Mouse (Mus musculus): Measurements from ENCODE around the gene Havcr1. TPM values are rescaled to one million over a fixed set of nuclear protein-coding genes. Genes with fewer than 3 reads are reported as not detected.
A peak's percentile ranks its signal among the peaks of the same experiment; 100 is the strongest.
"Not testable (repeated sequence)": the region's sequence is repeated elsewhere in the genome, so short reads cannot be mapped to it uniquely, and the experiment has no call there.

Havcr1 gene
- polyA plus RNA-seq, 1 experiment from 2014 or later, result 0.36 TPM

DNA sequence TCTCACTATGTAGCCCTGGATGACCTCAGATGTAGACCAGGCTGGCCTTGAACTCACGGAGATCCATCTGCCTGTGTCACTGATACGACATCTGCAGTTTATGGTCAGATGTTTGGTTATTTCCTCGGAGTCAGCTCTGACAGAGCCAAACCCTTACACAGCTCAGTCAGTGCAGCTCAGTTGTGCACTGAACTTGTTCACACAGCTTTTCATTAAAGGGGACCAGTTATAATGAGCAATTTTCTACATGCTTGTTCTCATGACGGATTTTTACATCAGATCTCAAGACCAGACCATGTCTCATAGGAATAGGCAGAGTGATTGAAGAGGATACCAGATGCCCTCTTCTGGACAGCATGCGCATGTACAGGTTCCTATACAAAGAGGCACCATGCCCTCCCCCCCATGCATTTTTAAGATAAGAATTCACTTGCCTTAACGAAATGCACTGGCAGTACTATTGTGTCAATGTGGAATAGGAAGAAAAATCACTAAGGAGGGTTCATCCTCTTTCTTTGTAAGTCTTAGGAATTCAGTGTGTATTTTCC, 1.6 kb upstream of the Havcr1 start:
- ATAC-seq (ENCODE audit: low read depth), result 0 out of 2 replicates have a peak, but pooled peaks have one; percentile 26
- Histone ChIP-seq H3K27ac (replicated peaks; ENCODE audit: low read depth, low read length) (no peak overlapping the region), H3K9me3 (ENCODE audit: control insufficient read depth, low read length) (no peaks in the 10 kb centered on the region), H3K4me1 (ENCODE audit: control insufficient read depth, insufficient read depth, low read length) (no peaks in the 10 kb centered on the region), H3K9ac (ENCODE audit: low read depth, low read length) (no peak overlapping the region), H3K27me3 (replicated peaks; ENCODE audit: control insufficient read depth, insufficient read depth, low read length) (no peaks in the 10 kb centered on the region), H3K4me2 (ENCODE audit: low read depth, low read length) (no peak overlapping the region), H3K36me3 (ENCODE audit: control insufficient read depth, insufficient read depth, low read length) (no peaks in the 10 kb centered on the region), H3K4me3 (ENCODE audit: low read depth, low read length) (no peak overlapping the region)
- 53% methylated on average over 6 of the region's 6 CpGs for WGBS
- DNase-seq (ENCODE audit: low spot score), result peak; percentile 14

DNA sequence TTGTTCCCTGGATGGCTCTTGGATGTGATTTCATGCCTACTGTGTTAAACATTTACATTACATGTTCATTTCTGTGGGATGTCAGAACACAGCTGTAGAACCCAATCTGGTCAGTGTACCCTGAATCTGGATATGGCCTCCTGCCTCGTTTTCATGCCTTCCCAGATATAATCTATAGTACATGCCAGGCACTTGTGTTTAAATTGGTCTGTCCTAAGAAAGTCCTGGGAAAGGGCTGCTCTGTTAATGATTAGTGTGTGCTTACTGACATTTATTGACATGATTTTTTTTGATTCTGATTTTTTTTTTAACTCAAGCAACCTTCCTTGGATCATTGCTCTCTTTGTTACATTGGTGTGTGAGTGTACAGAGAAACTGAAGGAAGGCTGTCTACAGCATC, 263 bp upstream of the Havcr1 start:
- Histone ChIP-seq H3K36me3 (ENCODE audit: control insufficient read depth, insufficient read depth, low read length) (no peaks in the 10 kb centered on the region), H3K4me3 (ENCODE audit: low read depth, low read length) (no peak overlapping the region), H3K27ac (replicated peaks; ENCODE audit: low read depth, low read length) (no peak overlapping the region), H3K27me3 (replicated peaks; ENCODE audit: control insufficient read depth, insufficient read depth, low read length) (no peaks in the 10 kb centered on the region), H3K9ac (ENCODE audit: low read depth, low read length) (no peak overlapping the region), H3K4me1 (ENCODE audit: control insufficient read depth, insufficient read depth, low read length) (no peaks in the 10 kb centered on the region), H3K9me3 (ENCODE audit: control insufficient read depth, low read length) (no peaks in the 10 kb centered on the region), H3K4me2 (ENCODE audit: low read depth, low read length) (no peak overlapping the region)
- ATAC-seq (ENCODE audit: low read depth) (no peak), DNase-seq (ENCODE audit: low spot score) (no peak)
- WGBS, result 41% methylated on average over 1 of the region's 1 CpGs

DNA sequence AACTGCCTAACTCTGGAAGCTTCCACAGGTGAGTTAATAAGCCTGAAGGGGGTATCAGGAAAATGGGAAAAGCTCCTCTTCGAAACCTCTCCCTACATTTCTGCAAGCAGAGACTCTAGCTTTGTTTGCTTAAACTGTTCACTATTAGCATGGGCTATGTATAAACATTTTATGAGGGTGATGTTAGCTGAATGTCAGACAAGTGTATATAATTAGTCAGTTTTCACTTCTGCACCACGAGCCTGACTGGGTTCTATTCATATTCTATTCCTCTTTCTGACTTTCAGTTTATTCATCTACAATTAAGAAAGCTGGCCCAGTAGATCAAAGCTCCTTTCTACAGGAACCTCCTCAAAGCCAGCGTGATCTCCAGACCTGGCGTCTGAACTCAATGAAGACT, 4.6 kb downstream of the Havcr1 start:
- no peak overlapping the region for H3K9ac ChIP-seq (ENCODE audit: low read depth, low read length)
- no peaks in the 10 kb centered on the region for H3K9me3 ChIP-seq (ENCODE audit: control insufficient read depth, low read length)
- H3K27ac ChIP-seq (replicated peaks; ENCODE audit: low read depth, low read length), result no peak overlapping the region
- no peaks in the 10 kb centered on the region for H3K27me3 ChIP-seq (replicated peaks; ENCODE audit: control insufficient read depth, insufficient read depth, low read length)
- H3K4me2 ChIP-seq (ENCODE audit: low read depth, low read length), result no peak overlapping the region
- H3K4me1 ChIP-seq (ENCODE audit: control insufficient read depth, insufficient read depth, low read length), result no peaks in the 10 kb centered on the region
- H3K4me3 ChIP-seq (ENCODE audit: low read depth, low read length), result no peak overlapping the region
- WGBS, result 82% methylated on average over 4 of the region's 4 CpGs
- no peaks in the 10 kb centered on the region for H3K36me3 ChIP-seq (ENCODE audit: control insufficient read depth, insufficient read depth, low read length)
- DNase-seq (ENCODE audit: low spot score) (no peak), ATAC-seq (ENCODE audit: low read depth) (no peak)

GRCm38 (mm10) chr11:46740886-46741285, 6.0 kb downstream of the Havcr1 start:
- Histone ChIP-seq H3K27me3 (replicated peaks; ENCODE audit: control insufficient read depth, insufficient read depth, low read length) (no peaks in the 10 kb centered on the region), H3K4me1 (ENCODE audit: control insufficient read depth, insufficient read depth, low read length) (no peaks in the 10 kb centered on the region), H3K9ac (ENCODE audit: low read depth, low read length) (no peak overlapping the region), H3K9me3 (ENCODE audit: control insufficient read depth, low read length) (no peaks in the 10 kb centered on the region), H3K4me2 (ENCODE audit: low read depth, low read length) (no peak overlapping the region), H3K4me3 (ENCODE audit: low read depth, low read length) (no peak overlapping the region), H3K36me3 (ENCODE audit: control insufficient read depth, insufficient read depth, low read length) (no peaks in the 10 kb centered on the region), H3K27ac (replicated peaks; ENCODE audit: low read depth, low read length) (no peak overlapping the region)
- DNase-seq (ENCODE audit: low spot score) (no peak), ATAC-seq (ENCODE audit: low read depth) (no peak)
- 71% methylated on average over 4 of the region's 4 CpGs for WGBS

DNA sequence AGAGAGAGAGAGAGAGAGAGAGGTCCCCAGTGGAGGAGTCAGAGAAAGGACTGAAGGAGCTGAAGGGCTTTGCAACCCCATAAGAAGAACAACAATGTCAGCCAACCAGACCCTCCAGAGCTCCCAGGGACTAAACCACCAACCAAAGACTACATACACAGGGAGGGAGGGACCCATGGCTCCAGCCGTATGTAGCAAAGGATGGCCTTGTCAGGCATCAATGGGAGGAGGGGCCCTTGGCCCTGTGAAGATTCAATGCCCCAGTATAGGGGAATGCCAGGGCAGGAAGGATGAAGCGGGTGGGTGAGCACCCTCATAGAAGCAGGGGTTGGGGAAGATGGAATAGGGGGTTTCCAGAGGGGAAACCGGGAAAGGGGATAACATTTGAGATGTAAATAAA, 6.8 kb downstream of the Havcr1 start:
- Histone ChIP-seq H3K36me3 (ENCODE audit: control insufficient read depth, insufficient read depth, low read length) (no peaks in the 10 kb centered on the region), H3K27me3 (replicated peaks; ENCODE audit: control insufficient read depth, insufficient read depth, low read length) (no peaks in the 10 kb centered on the region), H3K4me3 (ENCODE audit: low read depth, low read length) (no peak overlapping the region), H3K9ac (ENCODE audit: low read depth, low read length) (no peak overlapping the region), H3K9me3 (ENCODE audit: control insufficient read depth, low read length) (no peaks in the 10 kb centered on the region), H3K4me2 (ENCODE audit: low read depth, low read length) (no peak overlapping the region), H3K4me1 (ENCODE audit: control insufficient read depth, insufficient read depth, low read length) (no peaks in the 10 kb centered on the region), H3K27ac (replicated peaks; ENCODE audit: low read depth, low read length) (no peak overlapping the region)
- DNase-seq (ENCODE audit: low spot score) (no peak), ATAC-seq (ENCODE audit: low read depth) (no peak)
- WGBS, result 75% methylated on average over 3 of the region's 3 CpGs

- H3K4me3 ChIP-seq (ENCODE audit: low read depth, low read length), result no peak overlapping the region
- no peaks in the 10 kb centered on the region for H3K36me3 ChIP-seq (ENCODE audit: control insufficient read depth, insufficient read depth, low read length)
- WGBS, result 49% methylated on average over 2 of the region's 2 CpGs
- H3K4me1 ChIP-seq (ENCODE audit: control insufficient read depth, insufficient read depth, low read length), result no peaks in the 10 kb centered on the region
- H3K9ac ChIP-seq (ENCODE audit: low read depth, low read length), result no peak overlapping the region
- no peaks in the 10 kb centered on the region for H3K27me3 ChIP-seq (replicated peaks; ENCODE audit: control insufficient read depth, insufficient read depth, low read length)
- ATAC-seq (ENCODE audit: low read depth), result no peak
- H3K27ac ChIP-seq (replicated peaks; ENCODE audit: low read depth, low read length), result no peak overlapping the region
- no peaks in the 10 kb centered on the region for H3K9me3 ChIP-seq (ENCODE audit: control insufficient read depth, low read length)
- H3K4me2 ChIP-seq (ENCODE audit: low read depth, low read length), result no peak overlapping the region
- no peak for DNase-seq (ENCODE audit: low spot score)
Observed at GRCm38 (mm10) chr11:46747996-46748395, 13.1 kb downstream of the Havcr1 start.

GRCm38 (mm10) chr11:46753662-46754061, 18.8 kb downstream of the Havcr1 start:
- ATAC-seq (ENCODE audit: low read depth) (no peak), DNase-seq (ENCODE audit: low spot score) (no peak)
- Histone ChIP-seq H3K9ac (ENCODE audit: low read depth, low read length) (no peak overlapping the region), H3K4me1 (ENCODE audit: control insufficient read depth, insufficient read depth, low read length) (no peaks in the 10 kb centered on the region), H3K9me3 (ENCODE audit: control insufficient read depth, low read length) (no peaks in the 10 kb centered on the region), H3K27ac (replicated peaks; ENCODE audit: low read depth, low read length) (no peak overlapping the region), H3K4me3 (ENCODE audit: low read depth, low read length) (no peak overlapping the region), H3K4me2 (ENCODE audit: low read depth, low read length) (no peak overlapping the region), H3K27me3 (replicated peaks; ENCODE audit: control insufficient read depth, insufficient read depth, low read length) (no peaks in the 10 kb centered on the region), H3K36me3 (ENCODE audit: control insufficient read depth, insufficient read depth, low read length) (no peaks in the 10 kb centered on the region)
- 48% methylated on average over 2 of the region's 2 CpGs for WGBS

GRCm38 (mm10) chr11:46754669-46755068, 19.8 kb downstream of the Havcr1 start:
- Histone ChIP-seq H3K27me3 (replicated peaks; ENCODE audit: control insufficient read depth, insufficient read depth, low read length) (no peaks in the 10 kb centered on the region), H3K4me2 (ENCODE audit: low read depth, low read length) (no peak overlapping the region), H3K9me3 (ENCODE audit: control insufficient read depth, low read length) (no peaks in the 10 kb centered on the region), H3K9ac (ENCODE audit: low read depth, low read length) (no peak overlapping the region), H3K4me3 (ENCODE audit: low read depth, low read length) (no peak overlapping the region), H3K27ac (replicated peaks; ENCODE audit: low read depth, low read length) (no peak overlapping the region), H3K36me3 (ENCODE audit: control insufficient read depth, insufficient read depth, low read length) (no peaks in the 10 kb centered on the region), H3K4me1 (ENCODE audit: control insufficient read depth, insufficient read depth, low read length) (no peaks in the 10 kb centered on the region)
- no peak for ATAC-seq (ENCODE audit: low read depth)
- DNase-seq (ENCODE audit: low spot score), result no peak
- WGBS, result 85% methylated on average over 4 of the region's 4 CpGs

- not testable (repeated sequence) for H3K9me3 ChIP-seq (ENCODE audit: control insufficient read depth, low read length); H3K27me3 ChIP-seq (replicated peaks; ENCODE audit: control insufficient read depth, insufficient read depth, low read length); H3K4me1 ChIP-seq (ENCODE audit: control insufficient read depth, insufficient read depth, low read length); DNase-seq (ENCODE audit: low spot score); H3K9ac ChIP-seq (ENCODE audit: low read depth, low read length); H3K4me3 ChIP-seq (ENCODE audit: low read depth, low read length); ATAC-seq (ENCODE audit: low read depth); H3K36me3 ChIP-seq (ENCODE audit: control insufficient read depth, insufficient read depth, low read length); H3K27ac ChIP-seq (replicated peaks; ENCODE audit: low read depth, low read length); H3K4me2 ChIP-seq (ENCODE audit: low read depth, low read length)
- WGBS, result 84% methylated on average over 6 of the region's 6 CpGs
Observed at GRCm38 (mm10) chr11:46755714-46756113, 20.8 kb downstream of the Havcr1 start.

Data from embryonic facial prominence, embryonic 14.5 days (tissue).